Mouse (Mus musculus) splenic B cell, adult 2 months (primary cell): ENCODE results near the gene Mterf1b.
"Not testable (repeated sequence)": the region's sequence is repeated elsewhere in the genome, so short reads cannot be mapped to it uniquely, and the experiment has no call there.

Source experiments
- DNase-seq: peaks from one replicate; pipeline ENCODE4 v3.0.0-alpha.2; 2011; ENCODE audit warnings: low read depth, low spot score
- H3K27me3 ChIP-seq: 2 replicates; pipeline ENCODE4 v1.6.1; 2012; ENCODE audit warnings: mild to moderate bottlenecking, low read length, moderate library complexity, mixed read lengths; ENCODE audit not compliant: control insufficient read depth, poor library complexity, insufficient read depth, severe bottlenecking
- H3K36me3 ChIP-seq: 2 replicates; pipeline ENCODE4 v1.6.1; 2012; ENCODE audit warnings: mild to moderate bottlenecking, low read length, moderate library complexity, mixed read lengths; ENCODE audit not compliant: control insufficient read depth, poor library complexity, insufficient read depth, severe bottlenecking

Gene Mterf1b

GRCm38 (mm10) chr5:4202276-4202810 lies 10.2 kb downstream of the Mterf1b start:
- H3K27me3 ChIP-seq, H3K36me3 ChIP-seq, DNase-seq: not testable (repeated sequence)

- DNase-seq, H3K36me3 ChIP-seq, H3K27me3 ChIP-seq: not testable (repeated sequence)
Measured at GRCm38 (mm10) chr5:4210082-4210481, 17.9 kb downstream of the Mterf1b start.

GRCm38 (mm10) chr5:4221309-4221708 lies 29.1 kb downstream of the Mterf1b start:
- no peak for DNase-seq
- Histone ChIP-seq H3K27me3 (no peaks in the 10 kb centered on the region), H3K36me3 (no peaks in the 10 kb centered on the region)

- no peak for DNase-seq
- no peaks in the 10 kb centered on the region for H3K36me3 ChIP-seq
Measured at GRCm38 (mm10) chr5:4221981-4222623, 29.9 kb downstream of the Mterf1b start.

GRCm38 (mm10) chr5:4232163-4232562 lies 40.0 kb downstream of the Mterf1b start:
- H3K36me3 ChIP-seq = no peaks in the 10 kb centered on the region
- no peak for DNase-seq
- no peaks in the 10 kb centered on the region for H3K27me3 ChIP-seq

More at GRCm38 (mm10) chr5:4221981-4222623, 29.9 kb downstream of the Mterf1b start:
- H3K27me3 ChIP-seq = no peaks in the 10 kb centered on the region

- DNase-seq = no peak
- Histone ChIP-seq H3K36me3 (no peaks in the 10 kb centered on the region), H3K27me3 (no peaks in the 10 kb centered on the region)
Measured at GRCm38 (mm10) chr5:4234505-4234904, 42.3 kb downstream of the Mterf1b start.

GRCm38 (mm10) chr5:4240120-4240519 lies 48.0 kb downstream of the Mterf1b start:
- H3K27me3 ChIP-seq = no peaks in the 10 kb centered on the region
- no peaks in the 10 kb centered on the region for H3K36me3 ChIP-seq
- no peak for DNase-seq

- H3K36me3 ChIP-seq = no peaks in the 10 kb centered on the region
- DNase-seq = no peak
- H3K27me3 ChIP-seq = no peaks in the 10 kb centered on the region
Measured at GRCm38 (mm10) chr5:4245004-4245403, 52.8 kb downstream of the Mterf1b start.

GRCm38 (mm10) chr5:4246095-4246494 lies 53.9 kb downstream of the Mterf1b start:
- Histone ChIP-seq H3K27me3 (no peaks in the 10 kb centered on the region), H3K36me3 (no peaks in the 10 kb centered on the region)
- DNase-seq = no peak
